Mouse (Mus musculus): ENCODE results near the gene Rpl37a. TPM values are rescaled to one million over a fixed set of nuclear protein-coding genes. Genes with fewer than 3 reads are reported as not detected.

Rpl37a gene
- polyA plus RNA-seq (2012; ENCODE audit: low replicate concordance): 35.2 and 55.5 TPM in 2 replicates

DNA sequence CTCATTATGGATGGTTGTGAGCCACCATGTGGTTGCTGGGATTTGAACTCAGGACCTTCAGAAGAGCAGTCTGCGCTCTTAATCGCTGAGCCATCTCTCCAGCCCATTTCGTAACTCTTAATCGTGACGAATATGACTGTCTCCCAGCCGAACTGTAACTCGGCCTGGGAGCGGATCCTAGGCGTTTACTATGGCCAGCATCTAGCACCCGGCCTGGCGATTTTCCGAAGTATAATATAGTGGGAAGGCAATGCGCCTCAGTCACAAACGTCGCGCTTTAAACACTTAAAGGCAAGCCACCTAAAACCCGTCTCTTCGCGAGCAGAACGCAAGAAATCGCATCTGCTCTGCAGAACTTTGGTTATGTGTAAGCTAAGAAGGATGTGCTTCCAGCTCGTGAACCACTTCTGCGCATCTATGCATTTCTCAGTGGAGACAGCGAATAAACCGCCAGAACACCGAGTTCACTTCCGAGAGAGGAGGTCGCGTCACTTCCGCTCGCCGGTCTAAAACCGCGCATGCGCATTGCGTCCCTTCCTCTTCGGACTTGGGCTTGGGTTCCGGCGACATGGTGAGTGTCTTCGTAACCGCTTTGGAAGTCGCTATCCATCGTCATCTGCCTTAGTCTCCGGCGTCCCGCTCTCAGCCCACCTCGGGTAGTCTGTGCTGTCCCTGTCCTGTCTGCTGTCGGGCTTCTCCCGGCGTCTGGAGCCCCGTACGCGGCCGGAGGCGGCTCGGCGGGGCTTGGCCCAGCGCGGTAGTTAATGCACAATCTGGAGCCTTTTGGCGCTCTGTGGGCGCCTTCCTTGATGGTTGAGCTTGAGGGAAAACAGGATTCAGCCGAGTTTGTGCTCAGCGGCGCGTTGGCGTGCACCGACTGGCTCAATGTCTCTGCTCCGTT is at the start of gene Rpl37a:
TSS of gene Rpl37a (plus strand) at position 538 of the 901 bp plus-strand sequence.

DNA sequence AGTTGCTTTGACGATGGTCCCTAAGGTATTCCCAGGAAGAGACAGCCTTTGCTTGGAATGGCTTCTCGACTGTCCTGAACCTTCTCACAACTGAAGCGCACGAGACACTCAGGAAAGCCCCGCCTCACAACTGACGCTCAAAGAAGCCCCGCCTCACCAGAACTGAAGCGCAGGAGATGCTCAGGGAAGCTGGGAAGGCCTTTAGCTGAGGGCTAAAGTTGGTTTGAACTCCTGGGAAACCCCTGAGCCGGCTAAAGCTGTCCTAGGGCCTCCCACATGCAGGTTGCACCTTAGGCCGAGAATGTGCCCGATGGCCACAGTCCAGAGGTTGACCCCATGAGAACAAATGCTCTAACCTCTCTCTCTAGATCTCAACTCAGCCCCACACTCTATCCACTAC is 10.6 kb upstream of the Rpl37a start, which contains the start of gene Ankar:
TSS of gene Ankar (minus strand) at position 101 of the 400 bp plus-strand sequence.

Other genes with a start within 250 kb of the Rpl37a start
- gene March4, start 174.4 kb upstream of the Rpl37a start, polyA plus RNA-seq (2012; ENCODE audit: low replicate concordance): 0.03 TPM in 1 of 2 replicates, not detected in the other
- gene Smarcal1, start 128.0 kb upstream of the Rpl37a start, polyA plus RNA-seq (2012; ENCODE audit: low replicate concordance): 1.2 and 12.4 TPM in 2 replicates
- 0.36 TPM in 1 of 2 replicates, not detected in the other for gene Ankar, start 10.7 kb upstream of the Rpl37a start, polyA plus RNA-seq (2012; ENCODE audit: low replicate concordance)
- 0.23 and 1.1 TPM in 2 replicates for gene Igfbp2, start 113.2 kb downstream of the Rpl37a start, polyA plus RNA-seq (2012; ENCODE audit: low replicate concordance)
- gene Igfbp5, start 163.6 kb downstream of the Rpl37a start, polyA plus RNA-seq (2012; ENCODE audit: low replicate concordance): 0.07 and 1.3 TPM in 2 replicates